Mouse (Mus musculus): ENCODE measurements around the gene Olfr1320. TPM values are rescaled to one million over a fixed set of nuclear protein-coding genes. Genes with fewer than 3 reads are reported as not detected.
"Not testable (repeated sequence)": the region's sequence is repeated elsewhere in the genome, so short reads cannot be mapped to it uniquely, and the experiment has no call there.

Olfr1320 gene
- total RNA-seq (2021), result not detected
- long read RNA-seq, experiment 1, result 0 reads
- long read RNA-seq, experiment 2, result 0 reads

GRCm38 (mm10) chrX:49672033-49672432 is at the start of gene Olfr1320:
TSS of gene Olfr1320 (plus strand) at chrX:49672333.
- intact Hi-C loops (cut with DNase I), result no loop called here
- DNase-seq, result no peak

- intact Hi-C loops (cut with DNase I), result no loop called here
- DNase-seq, result no peak
Measured at GRCm38 (mm10) chrX:49627566-49627965, 44.6 kb upstream of the Olfr1320 start.

GRCm38 (mm10) chrX:49631195-49631594 is 40.9 kb upstream of the Olfr1320 start:
- no peak for DNase-seq
- intact Hi-C loops (cut with DNase I), result no loop called here

- intact Hi-C loops (cut with DNase I), result not testable (repeated sequence)
Measured at GRCm38 (mm10) chrX:49660781-49661180, 11.4 kb upstream of the Olfr1320 start.

More at GRCm38 (mm10) chrX:49660781-49661180, 11.4 kb upstream of the Olfr1320 start:
- not testable (repeated sequence) for DNase-seq

Other genes starting within 250 kb of the Olfr1320 start
- under 1 TPM in 1 of 2 experiments, not detected in 1; 0.41 TPM for gene Arhgap36, start 208.4 kb upstream of the Olfr1320 start, total RNA-seq (2021)
- not detected for gene Olfr1321, start 62.7 kb downstream of the Olfr1320 start, total RNA-seq (2021)
- 1 to 10 TPM; 1.4 to 1.8 TPM for gene Igsf1, start 125.4 kb downstream of the Olfr1320 start, total RNA-seq (2021)
- not detected for gene Olfr1322, start 219.2 kb downstream of the Olfr1320 start, total RNA-seq (2021)

Measured in gastrocnemius, postnatal 36 days (tissue).